Mouse (Mus musculus) T-cell, adult 2 months (primary cell): ENCODE results near the gene Mycbp2.
A peak's percentile ranks its signal among the peaks of the same experiment; 100 is the strongest.

ENCODE experiments used
- DNase-seq: peaks from one replicate; pipeline ENCODE4 v3.0.0; 2022; ENCODE audit warnings: low spot score

The Mycbp2 gene

DNA sequence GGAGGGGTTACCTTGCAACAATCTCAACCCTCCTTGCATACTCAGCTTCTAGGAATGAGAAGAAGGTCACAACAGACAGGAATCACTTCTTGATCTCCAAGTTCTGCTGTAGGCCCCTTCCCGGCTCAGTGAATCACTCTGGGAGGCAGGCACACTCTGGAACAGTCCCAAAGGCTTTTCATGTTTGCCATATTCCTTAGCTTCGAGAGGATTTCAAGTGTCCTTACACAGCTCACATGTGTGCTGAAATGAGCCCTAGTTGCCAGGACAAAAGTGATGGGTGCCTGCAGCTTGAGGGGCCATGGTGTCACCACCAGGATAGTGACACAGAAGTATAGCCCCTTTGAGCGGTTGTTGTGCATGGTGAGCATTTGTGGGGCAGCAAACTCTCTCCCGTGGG is 273.9 kb downstream of the Mycbp2 start:
- DNase-seq = no peak

DNA sequence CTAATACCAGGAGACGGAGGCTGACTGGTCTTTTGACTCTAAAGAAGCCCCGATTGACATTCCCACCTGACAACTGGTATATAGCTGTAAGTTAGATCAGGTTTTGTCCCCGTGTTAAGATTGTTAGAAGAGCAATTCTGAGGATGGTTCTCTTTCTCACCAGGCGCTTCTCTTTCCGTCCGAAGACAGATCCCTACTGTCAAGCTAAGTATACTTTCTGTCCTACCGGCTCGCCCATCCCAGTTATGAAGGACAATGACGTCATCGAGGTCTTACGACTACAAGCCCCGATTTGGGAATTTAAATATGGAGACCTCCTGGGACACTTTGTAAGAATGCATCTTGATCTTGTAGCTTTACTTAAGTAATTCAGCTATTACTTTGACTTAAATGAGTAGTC is 275.1 kb downstream of the Mycbp2 start:
- DNase-seq = no peak

DNA sequence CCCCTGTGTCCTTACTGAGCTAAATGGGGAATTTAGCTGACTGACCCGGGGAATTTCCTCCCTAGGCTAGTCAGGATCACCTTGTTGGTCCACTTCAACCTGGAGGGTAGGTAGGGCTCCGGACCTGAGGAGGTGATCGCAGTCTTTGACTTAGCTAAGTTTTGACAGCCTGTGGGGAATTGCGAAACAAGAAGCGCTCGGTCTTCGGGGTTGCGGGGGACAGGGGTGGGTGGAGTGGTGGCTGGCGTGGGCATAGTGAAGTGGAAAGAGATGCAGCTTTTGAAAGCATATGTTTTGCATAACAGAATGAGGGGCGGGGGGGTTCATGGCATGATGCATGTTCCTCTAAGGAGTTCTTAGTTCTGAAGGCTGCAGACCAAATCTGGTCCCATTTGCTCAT is 275.8 kb downstream of the Mycbp2 start:
- DNase-seq = no peak

DNA sequence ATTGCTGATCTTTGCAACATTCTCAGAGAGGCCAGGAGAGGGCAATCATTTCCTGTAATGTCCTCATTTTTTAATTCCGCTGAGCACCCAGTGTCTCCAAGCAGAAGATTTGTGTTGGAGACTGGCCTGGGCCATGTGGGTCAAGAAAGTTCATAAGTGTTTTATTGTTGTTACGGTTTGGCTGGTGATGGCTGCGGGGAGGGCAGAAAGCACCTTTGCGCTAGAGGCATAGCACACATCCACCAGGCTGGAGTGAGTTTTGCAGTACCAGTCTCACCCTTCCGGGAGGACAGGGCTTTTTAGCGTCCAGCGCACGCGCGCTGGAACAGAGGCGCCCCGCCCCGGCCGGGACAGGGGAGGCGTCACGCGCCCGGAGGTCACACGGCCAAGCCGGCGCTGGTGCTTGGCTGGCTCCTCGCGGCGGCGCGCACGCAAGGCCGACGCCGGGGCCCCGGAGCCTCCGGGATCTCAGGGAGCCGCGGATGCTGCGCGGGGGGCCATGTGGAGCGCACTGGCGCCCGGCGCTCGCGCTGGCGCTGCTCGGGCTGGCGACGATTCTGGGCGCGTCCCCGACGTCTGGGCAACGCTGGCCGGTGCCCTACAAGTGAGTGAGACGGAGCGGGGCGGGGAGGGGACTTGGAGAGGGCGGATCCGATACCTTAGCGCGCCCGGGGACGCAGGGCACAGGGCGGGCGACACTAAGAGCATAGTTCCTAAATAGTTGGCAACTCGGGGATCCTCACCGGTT is 276.6 kb downstream of the Mycbp2 start, which contains the start of gene Cln5:
Gene Cln5 (plus strand): TSS at position 353 of the 748 bp plus-strand sequence.
- peak; percentile 94 for DNase-seq

DNA sequence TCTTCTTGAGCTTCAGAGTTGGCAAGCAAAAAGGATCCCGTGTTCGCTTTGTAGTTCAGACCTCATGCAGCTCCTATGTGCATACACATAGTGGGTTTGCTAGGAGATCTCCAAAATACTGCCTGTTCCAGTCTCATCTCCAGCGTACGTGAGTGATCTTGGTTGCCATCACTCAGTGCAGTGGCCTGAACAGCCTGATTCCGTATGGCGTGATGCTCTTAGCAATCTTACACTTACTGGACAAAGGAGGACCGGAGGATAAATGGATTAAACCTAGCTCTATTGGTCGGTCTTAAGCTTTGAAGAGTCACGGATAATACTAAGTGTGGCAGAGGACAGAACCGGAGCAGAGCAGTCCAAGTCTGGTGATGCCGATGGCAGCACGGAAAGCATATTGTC is 277.1 kb downstream of the Mycbp2 start:
- no peak for DNase-seq

DNA sequence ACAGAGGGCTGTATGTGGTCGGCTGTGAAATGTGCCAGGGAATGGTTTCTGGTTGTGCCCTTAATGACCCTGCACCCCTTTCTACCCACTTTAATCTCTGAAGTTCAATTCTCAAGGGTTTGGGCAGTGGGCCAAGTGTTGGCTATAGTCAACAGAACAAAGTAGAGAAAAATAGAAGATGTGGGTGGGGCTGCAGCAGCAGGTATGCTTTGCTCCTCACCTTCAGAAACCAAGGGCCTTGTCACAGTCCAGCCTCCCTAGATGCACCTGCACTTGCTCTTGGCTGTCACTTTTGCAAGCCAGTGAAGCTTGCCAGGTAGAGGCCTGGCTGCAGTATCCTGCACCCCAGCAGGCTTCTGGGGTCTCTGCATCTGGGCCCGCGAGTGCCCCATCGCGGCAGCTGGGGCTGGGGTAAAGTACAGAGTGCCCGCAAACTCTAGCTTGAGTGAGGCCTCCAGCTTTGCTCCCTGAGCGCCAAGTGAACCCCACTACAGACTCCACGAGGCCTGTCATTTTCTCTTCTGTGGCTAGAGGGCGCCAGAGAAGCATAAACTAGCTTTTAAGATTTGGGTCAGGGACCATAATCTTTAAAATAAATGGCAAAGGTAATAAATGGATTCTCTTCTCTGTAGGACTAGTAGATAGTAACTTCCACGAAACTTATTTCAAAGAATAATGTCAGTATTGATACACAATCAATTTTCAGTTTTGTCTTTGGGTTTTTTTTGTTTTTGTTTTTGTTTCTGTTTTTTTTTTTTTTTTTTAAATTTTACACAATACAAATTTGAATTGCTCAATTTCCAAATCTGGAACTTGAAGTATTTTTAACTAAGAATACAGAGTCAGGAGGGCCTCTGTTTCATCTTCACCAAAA is 281.1 kb downstream of the Mycbp2 start:
- DNase-seq = peak; percentile 66
